Mouse (Mus musculus) heart, postnatal 36 days (tissue): Measurements from ENCODE around the gene Plgrkt. TPM values are rescaled to one million over a fixed set of nuclear protein-coding genes. Genes with fewer than 3 reads are reported as not detected.

Experiments
- DNase-seq, 2 experiments: peaks; one replicate each; pipeline ENCODE4 v3.0.0; 2021 to 2022
- intact Hi-C: fragments of 180-260 bp; cut with DNase I; formaldehyde crosslinking; loops from one replicate; pipeline ENCODE4 v1.15.1; 2025
- total RNA-seq, 2 experiments: library from RNA; stranded (reverse); gene quantifications; 2 replicates each; pipeline ENCODE4 v1.2.3; 2021

Plgrkt gene
- total RNA-seq, 2 experiments from 2014 or later, result 26.6 to 27.9 TPM

GRCm38 (mm10) chr19:29302119-29302518, 65.1 kb downstream of the Plgrkt start:
- intact Hi-C loops, result no loop called here
- no peak for DNase-seq

GRCm38 (mm10) chr19:29300919-29301318, 66.3 kb downstream of the Plgrkt start:
- intact Hi-C loops, result no loop called here
- no peak for DNase-seq

Other genes with a start within 250 kb of the Plgrkt start
- gene Jak2, start 115.6 kb downstream of the Plgrkt start, total RNA-seq, result 10 to 100 TPM; 18.7 to 22.2 TPM
- not detected for gene Insl6, start 42.0 kb downstream of the Plgrkt start, total RNA-seq
- gene Rln1, start 32.7 kb downstream of the Plgrkt start, total RNA-seq, result not detected
- gene Cd274, start 65 bp upstream of the Plgrkt start, total RNA-seq, result 1 to 10 TPM; 2.3 to 3.3 TPM
- gene Pdcd1lg2, start 43.5 kb upstream of the Plgrkt start, total RNA-seq, result not detected
- gene Ric1, start 154.9 kb upstream of the Plgrkt start, total RNA-seq, result 10 to 100 TPM; 23.6 to 25.0 TPM